Mouse (Mus musculus) liver, embryonic 14 days (tissue): ENCODE results near the gene Kprp. TPM values are rescaled to one million over a fixed set of nuclear protein-coding genes. Genes with fewer than 3 reads are reported as not detected.

ENCODE experiments used
- polyA plus RNA-seq: library from polyadenylated mRNA; depleted of rRNA; stranded (reverse); fragments of >200 nt; gene quantifications from 2 replicates; pipeline ENCODE4 v1.2.3, GENCODE M21; 2012; rRNA removed

The Kprp gene
- polyA plus RNA-seq: not detected in 2 replicates

DNA sequence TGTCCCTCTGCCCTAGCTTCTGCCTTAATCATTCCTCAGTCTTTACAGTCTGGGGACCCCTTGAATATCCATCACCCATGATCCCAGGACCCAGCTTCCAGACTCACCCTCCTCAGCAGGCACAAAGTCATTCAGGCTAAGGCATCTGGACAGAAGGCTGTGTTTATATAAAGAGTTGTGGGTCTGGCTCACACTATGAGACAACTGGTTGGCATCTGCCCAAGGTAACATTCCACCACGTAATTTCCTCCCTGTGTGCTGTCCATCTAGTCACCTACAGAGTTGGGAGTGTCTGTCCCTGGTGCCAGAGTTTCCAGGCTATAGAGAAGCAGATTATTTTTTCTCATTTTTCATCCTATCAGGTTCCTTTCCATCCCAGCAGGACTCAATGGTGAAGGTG, at the start of gene Kprp:
TSS of gene Kprp (minus strand) at position 140 of the 400 bp plus-strand sequence.

GRCm38 (mm10) chr3:92870116-92870515, 43.1 kb upstream of the Kprp start, which contains the start of gene 2310050C09Rik:
2310050C09Rik (minus strand) TSS chr3:92870216.

GRCm38 (mm10) chr3:92851186-92851585, 24.1 kb upstream of the Kprp start, which contains the start of gene Lce1l:
Lce1l (minus strand) TSS chr3:92851286.

GRCm38 (mm10) chr3:92807791-92808190, 19.3 kb downstream of the Kprp start, which contains the start of gene Lce1k:
Lce1k (minus strand) TSS chr3:92807891.

GRCm38 (mm10) chr3:92790414-92790813, 36.6 kb downstream of the Kprp start, which contains the start of gene Lce1j:
Lce1j (minus strand) TSS chr3:92790514.

DNA sequence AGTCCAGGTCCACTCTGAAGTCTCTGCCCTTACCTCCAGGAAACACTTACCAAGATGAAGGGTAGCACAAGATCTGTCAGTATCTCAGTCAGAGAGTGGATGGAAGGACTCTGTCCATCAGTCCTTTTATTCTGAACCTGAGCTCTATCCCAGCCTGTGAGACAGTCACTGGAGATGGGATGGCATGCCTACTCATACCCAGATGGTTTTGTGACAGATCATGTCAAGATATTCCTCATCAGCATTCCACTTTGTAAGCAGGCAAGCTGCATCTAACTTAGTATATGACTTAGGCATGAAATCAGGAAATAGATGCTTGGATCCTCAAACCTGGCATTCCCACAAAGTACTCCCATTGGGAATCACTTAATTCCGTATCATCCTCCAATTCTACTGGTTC, 48.2 kb downstream of the Kprp start, which contains the start of gene Lce1i:
TSS of gene Lce1i (minus strand) at position 101 of the 400 bp plus-strand sequence.

Other genes starting within 250 kb of the Kprp start
- 0.03 TPM in 1 of 2 replicates, not detected in the other for gene Smcp, start 238.2 kb downstream of the Kprp start, polyA plus RNA-seq
- not detected in 2 replicates for gene 2210017I01Rik, start 219.8 kb downstream of the Kprp start, polyA plus RNA-seq
- gene Lce6a, start 205.6 kb downstream of the Kprp start, polyA plus RNA-seq: not detected in 2 replicates
- not detected in 2 replicates for gene Lce1a1, start 178.9 kb downstream of the Kprp start, polyA plus RNA-seq
- not detected in 2 replicates for gene Lce1b, start 170.3 kb downstream of the Kprp start, polyA plus RNA-seq
- gene Lce1a2, start 156.9 kb downstream of the Kprp start, polyA plus RNA-seq: not detected in 2 replicates
- gene Lce1c, start 148.0 kb downstream of the Kprp start, polyA plus RNA-seq: not detected in 2 replicates
- not detected in 2 replicates for gene Lce1d, start 140.0 kb downstream of the Kprp start, polyA plus RNA-seq
- not detected in 2 replicates for gene Lce1e, start 118.2 kb downstream of the Kprp start, polyA plus RNA-seq
- not detected in 2 replicates for gene Lce1f, start 106.9 kb downstream of the Kprp start, polyA plus RNA-seq
- not detected in 2 replicates for gene Gm38119, start 88.2 kb downstream of the Kprp start, polyA plus RNA-seq
- gene Lce1g, start 74.9 kb downstream of the Kprp start, polyA plus RNA-seq: not detected in 2 replicates
- gene Lce1h, start 62.2 kb downstream of the Kprp start, polyA plus RNA-seq: not detected in 2 replicates
- not detected in 2 replicates for gene Lce1i, start 48.3 kb downstream of the Kprp start, polyA plus RNA-seq
- gene Lce1j, start 36.7 kb downstream of the Kprp start, polyA plus RNA-seq: not detected in 2 replicates
- gene Lce1k, start 19.4 kb downstream of the Kprp start, polyA plus RNA-seq: not detected in 2 replicates
- not detected in 2 replicates for gene Lce1l, start 24.0 kb upstream of the Kprp start, polyA plus RNA-seq
- gene 2310050C09Rik, start 43.0 kb upstream of the Kprp start, polyA plus RNA-seq: not detected in 2 replicates
- not detected in 2 replicates for gene Lce3a, start 99.0 kb upstream of the Kprp start, polyA plus RNA-seq
- not detected in 2 replicates for gene Lce3b, start 105.7 kb upstream of the Kprp start, polyA plus RNA-seq
- gene Lce3c, start 117.2 kb upstream of the Kprp start, polyA plus RNA-seq: not detected in 2 replicates
- not detected in 2 replicates for gene Lce3d, start 130.1 kb upstream of the Kprp start, polyA plus RNA-seq
- gene Lce3e, start 139.8 kb upstream of the Kprp start, polyA plus RNA-seq: not detected in 2 replicates
- gene Lce3f, start 165.0 kb upstream of the Kprp start, polyA plus RNA-seq: not detected in 2 replicates
- gene Crct1, start 188.4 kb upstream of the Kprp start, polyA plus RNA-seq: 0.05 TPM in 1 of 2 replicates, not detected in the other
- gene Lce1m, start 191.8 kb upstream of the Kprp start, polyA plus RNA-seq: not detected in 2 replicates
- not detected in 2 replicates for gene Gm4858, start 241.6 kb upstream of the Kprp start, polyA plus RNA-seq